Mouse (Mus musculus) lung, postnatal 36 days (tissue): Measurements from ENCODE around the gene Ift52.

ENCODE experiments used
- DNase-seq: peaks from one replicate; pipeline ENCODE4 v3.0.0; 2022; ENCODE audit warnings: mixed read lengths

Gene Ift52

DNA sequence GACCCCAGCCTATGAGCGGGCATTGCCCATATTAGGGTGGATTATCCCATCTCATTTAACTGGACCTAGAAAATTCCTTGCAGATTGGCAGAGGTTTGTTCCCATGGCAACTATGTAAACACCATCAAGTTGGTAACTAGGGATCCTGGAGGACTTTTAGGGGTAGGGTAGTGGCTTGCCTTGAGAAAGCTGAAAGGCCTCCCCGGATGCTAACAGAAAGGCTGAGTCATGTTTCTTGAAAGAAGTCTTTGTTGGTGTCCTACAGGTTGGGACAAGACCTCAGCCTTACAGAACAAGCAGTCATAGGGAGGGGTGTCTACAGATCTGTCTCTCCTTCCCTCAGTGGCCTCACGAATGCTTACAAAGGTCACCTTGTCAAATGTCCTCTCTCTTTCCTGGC lies 58.1 kb downstream of the Ift52 start:
- no peak for DNase-seq

DNA sequence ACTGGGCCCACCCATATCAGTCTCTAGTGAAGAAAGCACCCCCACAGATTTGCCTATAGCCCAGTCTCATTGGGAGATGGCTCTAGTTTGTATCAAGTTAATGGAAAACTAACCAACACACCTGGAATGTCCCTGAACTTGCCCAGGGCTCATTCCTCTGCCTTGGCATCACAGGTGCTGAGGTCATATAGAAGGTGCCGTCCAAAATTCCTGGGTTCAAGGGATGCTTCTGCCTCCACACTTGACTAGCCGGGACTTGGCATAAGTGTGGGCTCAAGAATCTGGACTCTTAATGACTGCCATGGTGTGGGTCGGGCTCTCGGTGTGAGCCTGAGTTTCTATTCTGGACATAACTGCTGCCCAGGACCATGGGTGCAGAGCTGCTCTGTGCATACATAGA lies 61.9 kb downstream of the Ift52 start:
- no peak for DNase-seq

GRCm38 (mm10) chr2:163082591-163082990 lies 65.4 kb downstream of the Ift52 start:
- no peak for DNase-seq

- no peak for DNase-seq
Observed at GRCm38 (mm10) chr2:163084519-163084918, 67.4 kb downstream of the Ift52 start.

DNA sequence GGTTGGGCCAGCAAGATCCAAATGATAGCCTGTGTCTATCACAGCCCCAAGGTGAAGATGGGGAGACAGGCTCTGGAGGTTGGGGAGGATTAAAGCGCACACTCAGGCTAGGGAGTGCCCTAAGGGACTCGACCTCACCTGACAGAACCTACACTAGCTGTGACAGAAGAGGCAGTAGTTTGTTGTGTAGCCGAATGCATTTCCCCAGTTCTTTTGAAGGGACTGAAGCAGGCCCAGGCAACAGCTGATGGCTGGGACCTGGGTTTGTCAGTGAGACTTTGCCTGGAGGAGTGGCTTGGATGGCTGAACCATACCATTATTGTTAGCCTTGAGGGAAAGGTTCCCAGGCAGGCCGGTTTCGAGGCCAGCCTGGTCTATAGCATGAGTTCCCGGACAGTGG lies 67.9 kb downstream of the Ift52 start:
- no peak for DNase-seq

- no peak for DNase-seq
Observed at GRCm38 (mm10) chr2:163086561-163086960, 69.4 kb downstream of the Ift52 start.

GRCm38 (mm10) chr2:163087728-163088127 lies 70.6 kb downstream of the Ift52 start, which contains the start of gene Gtsf1l:
Gene Gtsf1l, minus strand, starts transcription at chr2:163087855.
- DNase-seq = no peak

- DNase-seq = peak; percentile 59
Observed at GRCm38 (mm10) chr2:163089475-163090123, 72.4 kb downstream of the Ift52 start.

GRCm38 (mm10) chr2:163094909-163095308 lies 77.8 kb downstream of the Ift52 start:
- no peak for DNase-seq
